Mouse (Mus musculus) frontal cortex, postnatal 36 days (tissue): ENCODE data around the gene Gm8127.
"Not testable (repeated sequence)": the region's sequence is repeated elsewhere in the genome, so short reads cannot be mapped to it uniquely, and the experiment has no call there.

Experiments
- DNase-seq, 2 experiments: peaks; one replicate each; pipeline ENCODE4 v3.0.0; 2022; ENCODE audit warnings: low spot score in 2 of 2

Gene Gm8127

GRCm38 (mm10) chr14:43293503-43293902 is at the start of gene Gm8127:
TSS of gene Gm8127 (minus strand) at chr14:43293832.
- not testable (repeated sequence) for DNase-seq

DNA sequence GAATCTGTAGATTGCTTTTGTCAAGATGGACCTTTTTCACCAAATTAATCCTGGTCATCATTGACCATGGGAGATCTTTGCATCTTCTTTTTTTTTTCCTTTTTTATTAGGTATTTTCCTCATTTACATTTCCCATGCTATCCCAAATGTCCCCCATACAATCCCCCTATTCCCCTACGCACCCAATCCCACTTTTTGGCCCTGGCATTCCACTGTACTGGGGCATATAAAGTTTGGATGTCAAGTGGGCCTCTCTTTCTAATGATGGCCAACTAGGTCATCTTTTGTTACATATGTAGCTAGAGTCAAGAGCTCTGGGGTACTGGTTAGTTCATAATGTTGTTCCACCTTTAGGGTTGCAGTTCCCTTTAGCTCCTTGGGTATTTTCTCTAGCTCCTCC is 44.0 kb upstream of the Gm8127 start:
- not testable (repeated sequence) for DNase-seq

- DNase-seq = not testable (repeated sequence)
Measured at GRCm38 (mm10) chr14:43331362-43331880, 37.8 kb upstream of the Gm8127 start.

GRCm38 (mm10) chr14:43328603-43329002 is 35.0 kb upstream of the Gm8127 start:
- not testable (repeated sequence) for DNase-seq

DNA sequence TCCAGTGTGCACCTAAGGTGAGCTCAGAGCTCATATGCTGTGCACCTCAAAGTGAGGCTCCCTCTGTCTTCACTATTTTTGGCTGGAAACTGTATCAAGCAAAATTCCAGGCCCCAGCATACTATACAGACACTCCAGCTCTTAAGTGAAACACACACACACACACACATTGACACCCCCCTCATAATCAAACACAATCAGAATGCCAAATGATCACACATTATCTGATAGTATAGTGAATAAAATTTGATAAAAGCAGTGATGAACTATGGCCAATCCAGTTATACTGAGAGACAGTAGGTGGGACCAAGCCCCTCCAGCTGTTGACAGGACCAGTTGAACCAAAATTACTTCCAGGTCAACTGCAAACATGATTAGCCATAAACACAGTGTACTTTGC is 25.9 kb upstream of the Gm8127 start:
- DNase-seq = not testable (repeated sequence)

DNA sequence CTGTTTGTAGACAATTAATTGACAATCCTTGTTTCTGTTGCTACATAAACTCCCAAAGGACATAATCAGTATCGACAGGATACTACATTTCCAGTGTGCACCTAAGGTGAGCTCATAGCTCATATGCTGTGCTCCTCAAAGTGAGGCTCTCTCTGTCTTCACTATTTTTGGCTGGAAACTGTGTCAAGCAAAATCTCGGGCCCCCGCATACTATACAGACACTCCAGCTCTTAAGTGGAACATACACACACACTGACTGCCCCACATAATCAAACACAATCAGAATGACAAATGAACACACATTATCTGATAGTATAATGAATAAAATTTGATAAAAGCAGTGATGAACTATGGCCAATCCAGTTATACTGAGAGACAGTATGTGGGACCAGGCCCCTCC is 15.0 kb downstream of the Gm8127 start:
- peak; percentile 68 to 84 for DNase-seq

GRCm38 (mm10) chr14:43278146-43278545 is 15.5 kb downstream of the Gm8127 start:
- not testable (repeated sequence) for DNase-seq

GRCm38 (mm10) chr14:43277468-43277867 is 16.2 kb downstream of the Gm8127 start:
- DNase-seq = not testable (repeated sequence)

DNA sequence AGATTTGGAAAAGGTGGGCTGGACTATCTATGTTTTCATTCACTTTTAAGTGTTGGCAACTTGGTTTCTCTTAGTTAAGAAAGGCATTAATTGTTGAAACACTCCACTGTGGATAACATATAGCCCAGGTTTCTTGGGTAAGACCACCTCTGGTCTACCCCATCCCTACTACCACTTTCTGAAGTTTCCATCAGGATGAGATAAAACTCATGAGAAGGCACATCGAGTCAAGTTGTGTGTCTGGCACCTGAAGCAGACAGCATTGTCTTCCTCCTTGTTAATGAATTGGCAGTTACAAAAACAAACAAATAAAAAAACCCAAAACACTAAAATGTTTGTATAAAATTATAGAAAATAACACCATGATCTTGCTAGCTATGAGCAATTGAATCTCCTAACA is 17.9 kb downstream of the Gm8127 start:
- not testable (repeated sequence) for DNase-seq

- not testable (repeated sequence) for DNase-seq
Measured at GRCm38 (mm10) chr14:43274986-43275511, 18.6 kb downstream of the Gm8127 start, which contains the start of gene Gm9732. TSS of gene Gm9732 (plus strand) at chr14:43275036.

DNA sequence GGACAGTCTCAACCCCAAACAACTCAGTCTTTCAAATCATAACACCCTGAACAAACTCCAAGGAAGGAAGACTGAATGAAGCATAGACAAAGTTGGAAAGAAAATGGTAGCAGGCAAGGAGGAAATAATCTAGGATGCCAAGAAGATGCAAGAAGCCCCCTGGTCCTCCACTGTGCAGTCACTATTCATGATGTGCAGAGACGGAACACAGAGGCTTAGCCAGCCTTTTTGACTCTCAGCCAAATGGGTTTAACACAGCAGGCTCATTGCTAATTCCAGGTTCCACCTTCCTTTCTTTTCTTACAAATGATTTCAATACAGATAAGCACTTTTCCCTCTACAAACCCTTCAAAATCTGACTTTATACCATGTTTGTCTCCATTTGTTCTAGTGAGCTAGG is 20.5 kb downstream of the Gm8127 start:
- DNase-seq = not testable (repeated sequence)

- not testable (repeated sequence) for DNase-seq
Measured at GRCm38 (mm10) chr14:43269211-43269610, 24.4 kb downstream of the Gm8127 start.

- DNase-seq = not testable (repeated sequence)
Measured at GRCm38 (mm10) chr14:43268521-43269084, 25.0 kb downstream of the Gm8127 start.

DNA sequence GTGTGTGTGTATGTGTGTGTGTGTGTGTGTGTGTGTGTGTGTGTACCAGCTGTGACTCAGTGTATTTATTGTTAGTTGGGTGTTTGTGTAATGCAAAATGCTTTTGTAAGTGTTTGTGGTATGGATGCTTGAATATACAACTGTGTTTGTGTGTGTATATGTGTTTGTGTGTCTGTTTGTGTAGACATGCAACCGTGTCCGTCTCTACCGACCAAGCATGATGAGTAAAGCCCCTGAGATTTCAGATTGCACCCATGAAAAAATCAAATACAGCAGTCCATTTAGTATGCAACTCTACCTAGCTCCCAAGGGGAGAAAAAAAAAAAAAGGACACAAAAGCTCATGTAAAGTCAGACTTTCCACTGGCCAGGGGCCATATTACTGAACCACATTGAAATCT is 30.2 kb downstream of the Gm8127 start:
- not testable (repeated sequence) for DNase-seq

GRCm38 (mm10) chr14:43258349-43258748 is 35.3 kb downstream of the Gm8127 start, which contains the start of gene Gm8126:
TSS of gene Gm8126 (plus strand) at chr14:43258649.
- not testable (repeated sequence) for DNase-seq

GRCm38 (mm10) chr14:43256511-43256910 is 37.1 kb downstream of the Gm8127 start:
- DNase-seq = not testable (repeated sequence)

- not testable (repeated sequence) for DNase-seq
Measured at GRCm38 (mm10) chr14:43250549-43251253, 42.9 kb downstream of the Gm8127 start.

- DNase-seq = not testable (repeated sequence)
Measured at GRCm38 (mm10) chr14:43249611-43250170, 43.9 kb downstream of the Gm8127 start.
